Mouse (Mus musculus): ENCODE results near the gene Cd276. TPM values are rescaled to one million over a fixed set of nuclear protein-coding genes. Genes with fewer than 3 reads are reported as not detected.

Gene Cd276
- polyA plus RNA-seq, 1 experiment from 2014 or later = 10.7 TPM

DNA sequence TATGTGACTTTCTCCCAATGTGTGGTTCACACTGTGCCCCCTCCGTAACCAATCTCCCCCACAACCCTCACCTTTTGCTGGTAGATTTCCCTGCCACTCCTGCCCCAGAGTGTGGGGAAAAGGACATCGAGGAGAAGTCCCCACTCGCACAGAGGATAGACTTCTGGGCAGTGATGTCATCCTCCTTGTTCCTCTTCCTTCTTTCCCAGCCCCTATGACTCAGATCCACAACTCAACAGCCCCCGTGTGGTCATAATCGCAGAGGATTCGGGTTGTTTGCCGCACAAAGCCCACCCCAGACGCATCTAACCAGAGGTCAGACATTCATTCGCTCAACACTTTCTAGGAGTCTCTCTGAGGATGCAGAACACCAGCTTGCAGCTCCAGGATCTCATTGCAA lies 3.2 kb downstream of the Cd276 start:
- TF ChIP-seq EP300 (IDR thresholded peaks at IDR 0.05) (no peak), CTCF (IDR thresholded peaks at IDR 0.05) (no peak)
- H3K4me1 ChIP-seq (ENCODE audit: insufficient read depth, low read depth, low read length) = peaks cover 7% of the 10 kb centered on the region; the same call in 1 of the 2 replicates

DNA sequence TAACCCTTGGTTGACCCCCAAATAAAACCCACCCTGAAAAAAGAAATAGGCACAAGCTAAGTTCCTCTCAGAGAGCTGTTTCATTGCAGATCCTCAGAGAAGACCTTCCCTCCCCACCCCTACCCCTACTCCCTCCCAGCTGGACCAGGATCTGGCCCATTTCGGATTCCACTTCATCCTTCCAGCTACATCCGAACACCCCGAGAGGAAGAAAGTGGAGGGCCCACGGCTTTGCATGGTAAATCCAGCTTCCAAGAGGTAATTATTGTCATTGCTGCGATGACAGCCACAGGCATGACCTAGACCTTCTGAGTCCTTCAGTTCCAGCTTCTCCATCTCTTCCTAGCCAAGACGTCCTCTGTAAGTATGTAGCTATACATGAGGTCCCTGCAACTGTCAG lies 4.3 kb downstream of the Cd276 start:
- H3K27me3 ChIP-seq (replicated peaks; ENCODE audit: insufficient read depth, low read length) = no peaks in the 10 kb centered on the region
- 85% methylated on average over 6 of the region's 6 CpGs for WGBS
- H3K4me1 ChIP-seq (ENCODE audit: insufficient read depth, low read depth, low read length) = peaks cover 4% of the 10 kb centered on the region; the same call in 1 of the 2 replicates
- no peak overlapping the region for H3K4me2 ChIP-seq (replicated peaks; ENCODE audit: low read depth, low read length)
- no peak overlapping the region for H3K27ac ChIP-seq (ENCODE audit: low read length)
- H3K4me3 ChIP-seq (ENCODE audit: low read depth, low read length) = no peak overlapping the region
- no peaks in the 10 kb centered on the region for H3K36me3 ChIP-seq (ENCODE audit: insufficient read depth, low read length)
- no peak for DNase-seq (ENCODE audit: low spot score)
- no peak for TF ChIP-seq EP300 (IDR thresholded peaks at IDR 0.05)
- no peak for TF ChIP-seq CTCF (IDR thresholded peaks at IDR 0.05)
- ATAC-seq = no peak
- H3K9ac ChIP-seq (replicated peaks; ENCODE audit: low read depth) = no peak overlapping the region
- no peaks in the 10 kb centered on the region for H3K9me3 ChIP-seq (ENCODE audit: low read length)

More for the DNA sequence above, 3.2 kb downstream of the Cd276 start:
- WGBS = 58% methylated on average over 9 of the region's 9 CpGs
- Histone ChIP-seq H3K4me2 (replicated peaks; ENCODE audit: low read depth, low read length) (no peak overlapping the region), H3K9me3 (ENCODE audit: low read length) (no peaks in the 10 kb centered on the region), H3K9ac (replicated peaks; ENCODE audit: low read depth) (no peak overlapping the region), H3K36me3 (ENCODE audit: insufficient read depth, low read length) (no peaks in the 10 kb centered on the region), H3K27ac (ENCODE audit: low read length) (no peak overlapping the region), H3K4me3 (ENCODE audit: low read depth, low read length) (no peak overlapping the region), H3K27me3 (replicated peaks; ENCODE audit: insufficient read depth, low read length) (no peaks in the 10 kb centered on the region)
- DNase-seq (ENCODE audit: low spot score) = no peak
- no peak for ATAC-seq

DNA sequence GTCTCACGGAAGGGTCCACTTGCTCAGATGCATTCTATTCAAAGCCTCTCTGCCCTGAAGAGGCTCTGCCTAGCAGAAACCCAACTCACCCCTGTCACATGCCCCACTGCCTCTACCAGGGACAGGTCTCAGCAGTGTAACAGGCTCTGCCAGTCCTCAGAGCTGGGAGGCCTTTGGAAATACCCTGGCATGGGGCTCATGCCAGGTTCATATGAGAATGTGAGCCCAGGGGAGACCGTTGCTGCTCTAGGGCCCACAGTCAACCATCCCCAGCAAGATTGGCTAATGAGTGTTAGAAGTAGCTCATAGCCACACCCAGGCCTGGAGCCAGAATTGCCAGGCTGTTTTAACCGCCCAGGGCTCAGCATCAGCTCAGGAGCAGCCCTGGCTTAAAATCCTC lies 5.5 kb downstream of the Cd276 start:
- H3K9ac ChIP-seq (replicated peaks; ENCODE audit: low read depth) = no peak overlapping the region
- no peaks in the 10 kb centered on the region for H3K9me3 ChIP-seq (ENCODE audit: low read length)
- no peak overlapping the region for H3K27ac ChIP-seq (ENCODE audit: low read length)
- H3K4me1 ChIP-seq (ENCODE audit: insufficient read depth, low read depth, low read length) = peaks cover 4% of the 10 kb centered on the region; the same call in 1 of the 2 replicates
- no peaks in the 10 kb centered on the region for H3K36me3 ChIP-seq (ENCODE audit: insufficient read depth, low read length)
- H3K27me3 ChIP-seq (replicated peaks; ENCODE audit: insufficient read depth, low read length) = no peaks in the 10 kb centered on the region
- H3K4me2 ChIP-seq (replicated peaks; ENCODE audit: low read depth, low read length) = no peak overlapping the region
- WGBS = 67% methylated on average over 3 of the region's 3 CpGs
- no peak for TF ChIP-seq CTCF (IDR thresholded peaks at IDR 0.05)
- DNase-seq (ENCODE audit: low spot score) = no peak
- H3K4me3 ChIP-seq (ENCODE audit: low read depth, low read length) = no peak overlapping the region
- 0 out of 2 replicates have a peak, but pooled peaks have one; percentile 29 for ATAC-seq

DNA sequence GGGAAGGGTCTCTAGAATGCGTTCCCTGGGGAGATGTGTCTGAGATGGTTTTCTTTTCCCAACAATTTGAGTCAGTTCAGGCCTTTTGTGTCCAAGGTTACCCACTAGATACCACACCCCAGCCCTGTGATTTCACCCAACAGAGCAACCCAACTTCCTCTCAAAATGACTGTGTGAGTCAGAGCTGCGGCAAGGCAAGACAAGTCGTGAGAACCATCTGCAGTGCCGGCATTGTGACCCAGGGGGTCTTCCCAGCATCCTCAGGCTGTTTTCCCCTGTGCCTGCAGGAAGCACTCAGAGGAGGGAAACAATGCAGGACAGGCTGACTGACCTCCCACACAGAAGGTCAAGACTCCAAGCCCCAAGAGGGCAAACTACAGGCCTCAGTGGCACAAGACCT lies 6.3 kb downstream of the Cd276 start:
- H3K27me3 ChIP-seq (replicated peaks; ENCODE audit: insufficient read depth, low read length) = no peaks in the 10 kb centered on the region
- ATAC-seq = no peak
- no peak overlapping the region for H3K9ac ChIP-seq (replicated peaks; ENCODE audit: low read depth)
- DNase-seq (ENCODE audit: low spot score) = no peak
- H3K4me1 ChIP-seq (ENCODE audit: insufficient read depth, low read depth, low read length) = no peaks in the 10 kb centered on the region
- H3K4me2 ChIP-seq (replicated peaks; ENCODE audit: low read depth, low read length) = no peak overlapping the region
- H3K27ac ChIP-seq (ENCODE audit: low read length) = no peak overlapping the region
- 55% methylated on average over 4 of the region's 4 CpGs for WGBS
- H3K4me3 ChIP-seq (ENCODE audit: low read depth, low read length) = no peak overlapping the region
- H3K36me3 ChIP-seq (ENCODE audit: insufficient read depth, low read length) = no peaks in the 10 kb centered on the region
- H3K9me3 ChIP-seq (ENCODE audit: low read length) = no peaks in the 10 kb centered on the region
- TF ChIP-seq CTCF (IDR thresholded peaks at IDR 0.05) = no peak
- no peak for TF ChIP-seq EP300 (IDR thresholded peaks at IDR 0.05)

DNA sequence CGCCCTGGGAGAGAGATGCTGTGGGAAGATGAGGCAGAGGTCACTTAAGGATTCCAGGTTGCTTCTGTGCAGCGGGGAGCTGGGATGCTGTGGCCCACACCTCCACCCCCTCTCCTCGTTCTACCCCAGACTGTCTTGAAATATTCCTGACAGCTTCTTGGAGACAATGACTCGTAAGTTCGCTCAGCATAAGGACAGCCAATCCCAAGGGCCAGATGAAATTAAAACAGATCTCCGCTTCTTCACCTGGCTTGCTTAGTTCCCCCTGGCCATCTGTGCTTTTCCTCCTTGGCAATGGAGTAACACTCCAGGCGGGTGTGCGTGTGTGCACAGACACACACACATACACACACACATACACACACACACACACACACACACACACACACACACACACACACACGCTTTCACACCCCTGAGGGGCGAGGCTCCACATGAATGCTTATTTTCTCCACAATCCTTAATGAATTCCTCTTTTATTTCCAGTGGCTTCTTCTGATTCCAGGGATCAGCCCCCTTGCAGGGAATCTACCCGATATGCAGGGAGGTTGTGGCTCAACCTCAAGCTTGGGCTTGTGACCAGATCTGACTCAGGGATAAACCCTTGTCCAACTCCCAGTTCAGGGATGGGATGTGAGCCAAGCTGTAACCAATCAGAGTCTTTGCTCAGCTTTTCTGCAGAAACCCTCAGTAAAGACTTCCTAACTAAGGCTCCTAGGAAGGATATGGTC lies 8.4 kb downstream of the Cd276 start:
- DNase-seq (ENCODE audit: low spot score) = peak; percentile 17
- H3K36me3 ChIP-seq (ENCODE audit: insufficient read depth, low read length) = no peaks in the 10 kb centered on the region
- TF ChIP-seq EP300 (IDR thresholded peaks at IDR 0.05) (no peak), CTCF (IDR thresholded peaks at IDR 0.05) (no peak)
- no peak overlapping the region for H3K4me3 ChIP-seq (ENCODE audit: low read depth, low read length)
- H3K9ac ChIP-seq (replicated peaks; ENCODE audit: low read depth) = no peak overlapping the region
- no peaks in the 10 kb centered on the region for H3K9me3 ChIP-seq (ENCODE audit: low read length)
- H3K4me1 ChIP-seq (ENCODE audit: insufficient read depth, low read depth, low read length) = peaks cover 1% of the 10 kb centered on the region; the same call in 1 of the 2 replicates
- H3K27ac ChIP-seq (ENCODE audit: low read length) = no peak overlapping the region
- no peak for ATAC-seq
- WGBS = 70% methylated on average over 11 of the region's 11 CpGs
- H3K27me3 ChIP-seq (replicated peaks; ENCODE audit: insufficient read depth, low read length) = no peaks in the 10 kb centered on the region
- H3K4me2 ChIP-seq (replicated peaks; ENCODE audit: low read depth, low read length) = no peak overlapping the region

DNA sequence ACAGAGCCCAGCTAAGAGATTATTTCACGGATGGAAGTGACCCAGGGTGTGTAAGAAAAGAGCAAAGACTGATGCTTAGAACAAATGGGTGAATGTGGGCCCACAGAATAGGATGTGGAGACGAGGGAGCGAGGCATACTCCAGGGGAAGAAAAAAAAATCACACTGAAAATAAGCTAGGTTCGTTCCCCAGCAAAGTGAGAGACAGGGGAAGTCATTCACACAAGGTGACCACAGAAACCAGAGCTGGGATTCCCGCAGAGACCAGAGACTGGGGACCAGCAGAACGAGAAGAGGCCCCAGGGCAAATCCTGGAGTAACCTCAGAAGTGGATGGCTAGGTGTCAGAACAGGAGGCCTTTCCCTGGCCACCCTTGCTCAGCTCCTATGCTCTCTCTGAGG lies 9.8 kb downstream of the Cd276 start:
- H3K4me2 ChIP-seq (replicated peaks; ENCODE audit: low read depth, low read length) = no peak overlapping the region
- H3K9me3 ChIP-seq (ENCODE audit: low read length) = no peaks in the 10 kb centered on the region
- H3K36me3 ChIP-seq (ENCODE audit: insufficient read depth, low read length) = no peaks in the 10 kb centered on the region
- H3K27me3 ChIP-seq (replicated peaks; ENCODE audit: insufficient read depth, low read length) = no peaks in the 10 kb centered on the region
- ATAC-seq (no peak), DNase-seq (ENCODE audit: low spot score) (no peak)
- peaks cover 3% of the 10 kb centered on the region; the same call in 1 of the 2 replicates for H3K4me1 ChIP-seq (ENCODE audit: insufficient read depth, low read depth, low read length)
- 77% methylated on average over 6 of the region's 6 CpGs for WGBS
- no peak for TF ChIP-seq EP300 (IDR thresholded peaks at IDR 0.05)
- H3K4me3 ChIP-seq (ENCODE audit: low read depth, low read length) = no peak overlapping the region
- H3K27ac ChIP-seq (ENCODE audit: low read length) = no peak overlapping the region
- no peak overlapping the region for H3K9ac ChIP-seq (replicated peaks; ENCODE audit: low read depth)

All from lung, postnatal 0 days (tissue).